Mouse (Mus musculus) hindbrain, embryonic 12.5 days (tissue): ENCODE measurements around the gene Srp68. TPM values are rescaled to one million over a fixed set of nuclear protein-coding genes. Genes with fewer than 3 reads are reported as not detected.
A peak's percentile ranks its signal among the peaks of the same experiment; 100 is the strongest.

ENCODE experiments used
- ATAC-seq: fragments of 200-750 bp; cut with Nextera tagmentation; 2 replicates; pipeline ENCODE4 v1.8.0; 2017; ENCODE audit warnings: moderate TSS enrichment; ENCODE audit not compliant: low FRiP score
- H3K27ac ChIP-seq: fragments of 300-500 bp; sonication (generic); 2 replicates; pipeline ENCODE4 v1.5.1; 2016; ENCODE audit warnings: mild to moderate bottlenecking
- H3K27me3 ChIP-seq: fragments of 300-500 bp; sonication (generic); 2 replicates; pipeline ENCODE4 v1.6.1; 2016; ENCODE audit warnings: mild to moderate bottlenecking
- H3K36me3 ChIP-seq: fragments of 300-500 bp; sonication (generic); 2 replicates; pipeline ENCODE4 v1.6.1; 2016; ENCODE audit warnings: mild to moderate bottlenecking
- H3K4me1 ChIP-seq: fragments of 300-500 bp; sonication (generic); 2 replicates; pipeline ENCODE4 v1.6.1; 2016
- H3K4me2 ChIP-seq: fragments of 300-500 bp; sonication (generic); replicated peaks from 2 replicates; pipeline ENCODE4 v1.6.1; 2016; ENCODE audit warnings: mild to moderate bottlenecking
- H3K4me3 ChIP-seq: fragments of 300-500 bp; sonication (generic); 2 replicates; pipeline ENCODE4 v1.5.1; 2016; ENCODE audit warnings: mild to moderate bottlenecking
- H3K9ac ChIP-seq: fragments of 300-500 bp; sonication (generic); 2 replicates; pipeline ENCODE4 v1.6.1; 2016; ENCODE audit warnings: mild to moderate bottlenecking, moderate library complexity
- H3K9me3 ChIP-seq: fragments of 300-500 bp; sonication (generic); replicated peaks from 2 replicates; pipeline ENCODE4 v1.6.1; 2016; ENCODE audit warnings: mild to moderate bottlenecking
- WGBS: fragments of 180-500 bp; shearing (Covaris S2); methylation state at CpG from one replicate; pipeline ENCODE4 v1.1.7; 2016; 5-methylcytosine and 5-hydroxymethylcytosine counted together
- polyA plus RNA-seq: library from polyadenylated mRNA; unstranded; fragments of >200 nt; fragmentation: Nextera tagmentation; extraction: Ambion mirVana; gene quantifications from 2 replicates; pipeline ENCODE4 v1.2.1, GENCODE M21; 2016

Gene Srp68
- polyA plus RNA-seq, 1 experiment from 2014 or later = 88.0 TPM

- no peaks in the 10 kb centered on the region for H3K4me1 ChIP-seq
- H3K27me3 ChIP-seq = no peaks in the 10 kb centered on the region
- H3K4me2 ChIP-seq = no peak overlapping the region
- H3K27ac ChIP-seq = no peak overlapping the region
- WGBS = 86% methylated on average over 9 of the region's 9 CpGs
- H3K4me3 ChIP-seq = no peak overlapping the region
- H3K36me3 ChIP-seq = peaks cover 93% of the 10 kb centered on the region
- H3K9me3 ChIP-seq = no peaks in the 10 kb centered on the region
- no peak for ATAC-seq
- H3K9ac ChIP-seq = no peak overlapping the region
These were observed 17.9 kb downstream of the Srp68 start for GRCm38 (mm10) chr11:116255982-116256675.

GRCm38 (mm10) chr11:116255090-116255981 lies 18.7 kb downstream of the Srp68 start:
- Histone ChIP-seq H3K4me2 (no peak overlapping the region), H3K9ac (no peak overlapping the region), H3K27ac (no peak overlapping the region), H3K9me3 (no peaks in the 10 kb centered on the region), H3K27me3 (no peaks in the 10 kb centered on the region), H3K4me3 (no peak overlapping the region), H3K4me1 (no peaks in the 10 kb centered on the region), H3K36me3 (peaks cover 93% of the 10 kb centered on the region)
- 92% methylated on average over 22 of the region's 22 CpGs for WGBS
- ATAC-seq = no peak

- Histone ChIP-seq H3K9ac (no peak overlapping the region), H3K9me3 (no peaks in the 10 kb centered on the region), H3K4me2 (no peak overlapping the region), H3K27me3 (no peaks in the 10 kb centered on the region), H3K4me1 (no peaks in the 10 kb centered on the region), H3K36me3 (peaks cover 93% of the 10 kb centered on the region), H3K27ac (no peak overlapping the region), H3K4me3 (no peak overlapping the region)
- 89% methylated on average over 9 of the region's 9 CpGs for WGBS
- ATAC-seq = no peak
These were observed 19.4 kb downstream of the Srp68 start for GRCm38 (mm10) chr11:116254627-116255026.

- H3K4me1 ChIP-seq = no peaks in the 10 kb centered on the region
- peaks cover 93% of the 10 kb centered on the region for H3K36me3 ChIP-seq
- no peak for ATAC-seq
These were observed 20.9 kb downstream of the Srp68 start for GRCm38 (mm10) chr11:116253076-116253600.

GRCm38 (mm10) chr11:116250898-116251297 lies 23.1 kb downstream of the Srp68 start:
- Histone ChIP-seq H3K27me3 (no peaks in the 10 kb centered on the region), H3K36me3 (peaks cover 98% of the 10 kb centered on the region), H3K27ac (no peak overlapping the region), H3K4me3 (no peak overlapping the region), H3K9ac (no peak overlapping the region), H3K9me3 (no peaks in the 10 kb centered on the region), H3K4me1 (no peaks in the 10 kb centered on the region), H3K4me2 (no peak overlapping the region)
- WGBS = 90% methylated on average over 8 of the region's 8 CpGs
- no peak for ATAC-seq

More at GRCm38 (mm10) chr11:116253076-116253600, 20.9 kb downstream of the Srp68 start:
- H3K4me3 ChIP-seq = no peak overlapping the region
- no peaks in the 10 kb centered on the region for H3K27me3 ChIP-seq
- 85% methylated on average over 3 of the region's 3 CpGs for WGBS
- H3K4me2 ChIP-seq = no peak overlapping the region
- H3K27ac ChIP-seq = no peak overlapping the region
- H3K9ac ChIP-seq = no peak overlapping the region
- no peaks in the 10 kb centered on the region for H3K9me3 ChIP-seq

- Histone ChIP-seq H3K4me3 (no peak overlapping the region), H3K9ac (peak overlapping the region; percentile 6; the same call in 1 of the 2 replicates), H3K4me2 (no peak overlapping the region), H3K9me3 (no peaks in the 10 kb centered on the region), H3K36me3 (peaks cover 92% of the 10 kb centered on the region), H3K4me1 (no peaks in the 10 kb centered on the region), H3K27ac (no peak overlapping the region), H3K27me3 (no peaks in the 10 kb centered on the region)
- WGBS = 85% methylated on average over 14 of the region's 14 CpGs
- ATAC-seq = no peak
These were observed 26.4 kb downstream of the Srp68 start for GRCm38 (mm10) chr11:116247502-116248222.

- no peak for ATAC-seq
- Histone ChIP-seq H3K9ac (no peak overlapping the region), H3K4me1 (peaks cover 9% of the 10 kb centered on the region), H3K9me3 (no peaks in the 10 kb centered on the region), H3K27me3 (no peaks in the 10 kb centered on the region), H3K4me3 (no peak overlapping the region), H3K4me2 (no peak overlapping the region), H3K36me3 (peaks cover 72% of the 10 kb centered on the region), H3K27ac (no peak overlapping the region)
- 73% methylated on average over 6 of the region's 6 CpGs for WGBS
These were observed 28.4 kb downstream of the Srp68 start for GRCm38 (mm10) chr11:116245616-116246015.

GRCm38 (mm10) chr11:116244580-116244979 lies 29.4 kb downstream of the Srp68 start:
- H3K9ac ChIP-seq = no peak overlapping the region
- no peak overlapping the region for H3K27ac ChIP-seq
- H3K4me3 ChIP-seq = no peak overlapping the region
- H3K36me3 ChIP-seq = peaks cover 61% of the 10 kb centered on the region
- 88% methylated on average over 8 of the region's 8 CpGs for WGBS
- no peaks in the 10 kb centered on the region for H3K9me3 ChIP-seq
- no peak overlapping the region for H3K4me2 ChIP-seq
- H3K27me3 ChIP-seq = no peaks in the 10 kb centered on the region
- no peak for ATAC-seq
- peaks cover 13% of the 10 kb centered on the region for H3K4me1 ChIP-seq

- H3K27me3 ChIP-seq = peaks cover 20% of the 10 kb centered on the region
- no peak for ATAC-seq
- H3K27ac ChIP-seq = no peak overlapping the region; the same call in 1 of the 2 replicates
- 43% methylated on average over 12 of the region's 12 CpGs for WGBS
- peaks cover 17% of the 10 kb centered on the region for H3K4me1 ChIP-seq
- no peaks in the 10 kb centered on the region for H3K9me3 ChIP-seq
- H3K4me2 ChIP-seq = no peak overlapping the region
- peaks cover 33% of the 10 kb centered on the region for H3K36me3 ChIP-seq
- no peak overlapping the region for H3K4me3 ChIP-seq
- H3K9ac ChIP-seq = peak overlapping the region; percentile 39
These were observed 32.2 kb downstream of the Srp68 start for GRCm38 (mm10) chr11:116241744-116242235.

GRCm38 (mm10) chr11:116239797-116240196 lies 34.2 kb downstream of the Srp68 start:
- Histone ChIP-seq H3K9me3 (no peaks in the 10 kb centered on the region), H3K27me3 (peaks cover 33% of the 10 kb centered on the region), H3K36me3 (peaks cover 13% of the 10 kb centered on the region), H3K9ac (no peak overlapping the region), H3K27ac (no peak overlapping the region), H3K4me2 (no peak overlapping the region), H3K4me3 (no peak overlapping the region), H3K4me1 (peaks cover 17% of the 10 kb centered on the region)
- WGBS = 15% methylated on average over 7 of the region's 7 CpGs
- no peak for ATAC-seq

- H3K4me2 ChIP-seq = peak within 1 kb of the TSS; percentile 22; the same call in 1 of the 2 replicates
- H3K27ac ChIP-seq = no peak within 1 kb of the TSS
- ATAC-seq = no peak
- peaks cover 44% of the 10 kb centered on the region for H3K27me3 ChIP-seq
- H3K9me3 ChIP-seq = no peaks in the 10 kb centered on the region
- WGBS = 15% methylated on average over 30 of the region's 31 CpGs
- peaks cover 18% of the 10 kb centered on the region for H3K4me1 ChIP-seq
- no peak within 1 kb of the TSS for H3K9ac ChIP-seq
- no peaks in the 10 kb centered on the region for H3K36me3 ChIP-seq
- H3K4me3 ChIP-seq = 0 out of 2 replicates have a peak within 1 kb of the TSS, but pooled peaks have one; percentile 3
These were observed 36.1 kb downstream of the Srp68 start, which contains the start of gene Evpl for GRCm38 (mm10) chr11:116237742-116238395. Gene Evpl (minus strand): TSS chr11:116238077.
